Mouse (Mus musculus) small intestine, adult 2 months (tissue): ENCODE data around the gene Nsg2. TPM values are rescaled to one million over a fixed set of nuclear protein-coding genes. Genes with fewer than 3 reads are reported as not detected.

Experiments
- H3K27ac ChIP-seq: fragments of 200-500 bp; 2 replicates; pipeline ENCODE4 v1.5.1; 2012; ENCODE audit warnings: low read depth, low read length, control low read depth, inconsistent platforms; ENCODE audit not compliant: insufficient read depth
- H3K27me3 ChIP-seq: fragments of 200-500 bp; 2 replicates; pipeline ENCODE4 v1.6.1; 2012; ENCODE audit warnings: mild to moderate bottlenecking, moderate library complexity, low read length, inconsistent platforms; ENCODE audit not compliant: control insufficient read depth, insufficient read depth
- H3K36me3 ChIP-seq: fragments of 200-500 bp; 2 replicates; pipeline ENCODE4 v1.6.1; 2012; ENCODE audit warnings: mild to moderate bottlenecking, low read length, control low read depth, inconsistent platforms; ENCODE audit not compliant: control insufficient read depth, insufficient read depth
- H3K4me1 ChIP-seq: fragments of 200-500 bp; 2 replicates; pipeline ENCODE4 v1.6.1; 2012; ENCODE audit warnings: low read length, inconsistent platforms, mixed read lengths; ENCODE audit not compliant: control insufficient read depth, insufficient read depth, insufficient read length
- H3K4me3 ChIP-seq: fragments of 200-500 bp; 2 replicates; pipeline ENCODE4 v1.5.1; 2012; ENCODE audit warnings: low read depth, mild to moderate bottlenecking, control low read depth, inconsistent platforms, low read length, moderate library complexity
- CTCF ChIP-seq: fragments of 200-500 bp; IDR thresholded peaks from 2 replicates; pipeline ENCODE4 v1.5.1; 2012; ENCODE audit warnings: low read depth, mild to moderate bottlenecking, control low read depth, inconsistent platforms, low read length, moderate library complexity, mixed read lengths; ENCODE audit not compliant: insufficient replicate concordance, insufficient read length; ENCODE audit errors: extremely low read depth
- POLR2A ChIP-seq: fragments of 200-500 bp; IDR thresholded peaks from 2 replicates; pipeline ENCODE4 v1.6.1; 2012; ENCODE audit warnings: low read depth, mild to moderate bottlenecking, control low read depth, inconsistent platforms, low read length, moderate library complexity
- WGBS: fragments of 180-500 bp; shearing (Covaris S2); methylation state at CpG from one replicate; pipeline ENCODE4 v1.1.7; 2018; 5-methylcytosine and 5-hydroxymethylcytosine counted together
- polyA plus RNA-seq: library from polyadenylated mRNA; depleted of rRNA; stranded (reverse); fragments of >200 nt; gene quantifications from 2 replicates; pipeline ENCODE4 v1.2.3, GENCODE M21; 2012

Gene Nsg2
- polyA plus RNA-seq, 1 experiment: 1.8 TPM

- WGBS: 69% methylated on average over 3 of the region's 3 CpGs
- Histone ChIP-seq H3K27me3 (no peaks in the 10 kb centered on the region), H3K4me3 (no peak overlapping the region), H3K4me1 (no peaks in the 10 kb centered on the region), H3K27ac (no peak overlapping the region), H3K36me3 (no peaks in the 10 kb centered on the region)
- TF ChIP-seq POLR2A: no peak
- no peak for TF ChIP-seq CTCF
Measured at GRCm38 (mm10) chr11:32028605-32029004, 28.3 kb downstream of the Nsg2 start.

GRCm38 (mm10) chr11:32029356-32029755 lies 29.1 kb downstream of the Nsg2 start:
- WGBS: 85% methylated on average over 5 of the region's 5 CpGs
- no peak for TF ChIP-seq POLR2A
- TF ChIP-seq CTCF: no peak

GRCm38 (mm10) chr11:32031396-32031795 lies 31.1 kb downstream of the Nsg2 start:
- TF ChIP-seq CTCF (no peak), POLR2A (no peak)
- Histone ChIP-seq H3K4me3 (no peak overlapping the region), H3K27ac (no peak overlapping the region), H3K36me3 (no peaks in the 10 kb centered on the region), H3K27me3 (no peaks in the 10 kb centered on the region), H3K4me1 (peaks cover 5% of the 10 kb centered on the region; the same call in 1 of the 2 replicates)
- WGBS: 21% methylated on average over 4 of the region's 4 CpGs

More at GRCm38 (mm10) chr11:32029356-32029755, 29.1 kb downstream of the Nsg2 start:
- H3K4me3 ChIP-seq: no peak overlapping the region
- H3K27me3 ChIP-seq: no peaks in the 10 kb centered on the region
- H3K36me3 ChIP-seq: no peaks in the 10 kb centered on the region
- no peak overlapping the region for H3K27ac ChIP-seq
- peaks cover 3% of the 10 kb centered on the region; the same call in 1 of the 2 replicates for H3K4me1 ChIP-seq

GRCm38 (mm10) chr11:32032053-32032452 lies 31.8 kb downstream of the Nsg2 start:
- WGBS: 79% methylated on average over 9 of the region's 9 CpGs
- peaks cover 5% of the 10 kb centered on the region; the same call in 1 of the 2 replicates for H3K4me1 ChIP-seq
- H3K27ac ChIP-seq: no peak overlapping the region
- no peaks in the 10 kb centered on the region for H3K36me3 ChIP-seq
- H3K27me3 ChIP-seq: no peaks in the 10 kb centered on the region
- no peak overlapping the region for H3K4me3 ChIP-seq
- TF ChIP-seq POLR2A (no peak), CTCF (no peak)

GRCm38 (mm10) chr11:32035831-32036230 lies 35.6 kb downstream of the Nsg2 start:
- no peaks in the 10 kb centered on the region for H3K36me3 ChIP-seq
- peaks cover 5% of the 10 kb centered on the region; the same call in 1 of the 2 replicates for H3K4me1 ChIP-seq
- no peak for TF ChIP-seq CTCF
- no peak for TF ChIP-seq POLR2A
- WGBS: 83% methylated on average over 5 of the region's 5 CpGs
- no peak overlapping the region for H3K27ac ChIP-seq
- no peaks in the 10 kb centered on the region for H3K27me3 ChIP-seq
- H3K4me3 ChIP-seq: no peak overlapping the region

- Histone ChIP-seq H3K4me3 (no peak overlapping the region), H3K27ac (no peak overlapping the region), H3K27me3 (no peaks in the 10 kb centered on the region), H3K4me1 (no peaks in the 10 kb centered on the region), H3K36me3 (no peaks in the 10 kb centered on the region)
- 48% methylated on average over 4 of the region's 4 CpGs for WGBS
- TF ChIP-seq POLR2A (no peak), CTCF (no peak)
Measured at GRCm38 (mm10) chr11:32039656-32040055, 39.4 kb downstream of the Nsg2 start.

GRCm38 (mm10) chr11:32057389-32057788 lies 57.1 kb downstream of the Nsg2 start:
- WGBS: 89% methylated on average over 11 of the region's 11 CpGs
- H3K27me3 ChIP-seq: no peaks in the 10 kb centered on the region
- no peaks in the 10 kb centered on the region for H3K4me1 ChIP-seq
- H3K36me3 ChIP-seq: no peaks in the 10 kb centered on the region
- H3K27ac ChIP-seq: no peak overlapping the region
- TF ChIP-seq CTCF: no peak
- TF ChIP-seq POLR2A: no peak
- H3K4me3 ChIP-seq: no peak overlapping the region

- no peaks in the 10 kb centered on the region for H3K4me1 ChIP-seq
- no peak overlapping the region for H3K27ac ChIP-seq
- TF ChIP-seq POLR2A (no peak), CTCF (no peak)
- H3K36me3 ChIP-seq: no peaks in the 10 kb centered on the region
- no peaks in the 10 kb centered on the region for H3K27me3 ChIP-seq
- H3K4me3 ChIP-seq: no peak overlapping the region
- WGBS: 88% methylated on average over 13 of the region's 13 CpGs
Measured at GRCm38 (mm10) chr11:32057861-32058260, 57.6 kb downstream of the Nsg2 start.
